Mouse (Mus musculus) heart, embryonic 13.5 days (tissue): Measurements from ENCODE around the gene Ccdc84. TPM values are rescaled to one million over a fixed set of nuclear protein-coding genes. Genes with fewer than 3 reads are reported as not detected.
"Not testable (repeated sequence)": the region's sequence is repeated elsewhere in the genome, so short reads cannot be mapped to it uniquely, and the experiment has no call there.

Experiments
- ATAC-seq: fragments of 200-750 bp; cut with Nextera tagmentation; 2 replicates; pipeline ENCODE4 v1.8.0; 2017; ENCODE audit warnings: moderate TSS enrichment; ENCODE audit not compliant: insufficient number of reproducible peaks, low FRiP score, low TSS enrichment; ENCODE audit errors: extremely low read depth
- H3K27ac ChIP-seq: fragments of 300-500 bp; sonication (generic); replicated peaks from 2 replicates; pipeline ENCODE4 v1.5.1; 2015; ENCODE audit warnings: moderate library complexity, mild to moderate bottlenecking, inconsistent platforms
- H3K27me3 ChIP-seq: fragments of 300-500 bp; sonication (generic); replicated peaks from 2 replicates; pipeline ENCODE4 v1.6.1; 2015; ENCODE audit warnings: mild to moderate bottlenecking, inconsistent platforms
- H3K36me3 ChIP-seq: fragments of 300-500 bp; sonication (generic); 2 replicates; pipeline ENCODE4 v1.6.1; 2015; ENCODE audit warnings: mild to moderate bottlenecking, inconsistent platforms
- H3K4me1 ChIP-seq: fragments of 300-500 bp; sonication (generic); 2 replicates; pipeline ENCODE4 v1.6.1; 2015; ENCODE audit warnings: inconsistent platforms
- H3K4me2 ChIP-seq: fragments of 300-500 bp; sonication (generic); 2 replicates; pipeline ENCODE4 v1.6.1; 2015; ENCODE audit warnings: inconsistent platforms, mild to moderate bottlenecking, moderate library complexity
- H3K4me3 ChIP-seq: fragments of 300-500 bp; sonication (generic); 2 replicates; pipeline ENCODE4 v1.5.1; 2015; ENCODE audit warnings: moderate library complexity, mild to moderate bottlenecking, inconsistent platforms
- H3K9ac ChIP-seq: fragments of 300-500 bp; sonication (generic); 2 replicates; pipeline ENCODE4 v1.6.1; 2015; ENCODE audit warnings: inconsistent platforms, mild to moderate bottlenecking, moderate library complexity
- H3K9me3 ChIP-seq: fragments of 300-500 bp; sonication (generic); 2 replicates; pipeline ENCODE4 v1.6.1; 2016; ENCODE audit warnings: inconsistent platforms
- WGBS: fragments of 180-500 bp; shearing (Covaris S2); methylation state at CpG from one replicate; pipeline ENCODE4 v1.1.7; 2015; ENCODE audit warnings: mixed read lengths; 5-methylcytosine and 5-hydroxymethylcytosine counted together
- polyA plus RNA-seq: library from polyadenylated mRNA; unstranded; fragments of >200 nt; fragmentation: Nextera tagmentation; extraction: Ambion mirVana; gene quantifications from 2 replicates; pipeline ENCODE4 v1.2.1, GENCODE M21; 2015

Ccdc84 gene
- polyA plus RNA-seq, 1 experiment from 2014 or later, result 21.4 TPM

DNA sequence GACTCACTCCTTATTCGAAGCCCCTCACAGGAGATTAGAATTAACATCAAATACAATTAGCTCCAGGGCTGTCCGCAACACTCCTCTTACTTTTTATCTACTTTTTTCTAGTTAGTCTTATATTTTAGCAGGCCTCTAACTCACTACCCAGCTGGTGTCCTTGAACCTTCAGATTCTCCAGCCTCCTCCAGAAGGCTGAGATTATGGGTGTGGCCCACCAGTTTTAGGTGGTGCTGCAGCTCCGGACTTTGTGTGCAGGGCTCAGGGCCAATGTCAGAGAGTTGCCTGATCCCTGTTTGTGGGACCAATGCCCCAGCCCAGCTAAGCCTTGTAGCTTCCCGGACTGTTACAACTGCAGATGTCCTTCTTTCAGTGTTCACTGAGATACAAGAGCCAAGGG is 5.2 kb upstream of the Ccdc84 start:
- Histone ChIP-seq H3K4me2 (no peak overlapping the region), H3K36me3 (no peaks in the 10 kb centered on the region), H3K9me3 (no peaks in the 10 kb centered on the region), H3K9ac (no peak overlapping the region), H3K4me1 (peaks cover under 1% of the 10 kb centered on the region; the same call in 1 of the 2 replicates), H3K27ac (no peak overlapping the region), H3K27me3 (no peaks in the 10 kb centered on the region), H3K4me3 (no peak overlapping the region)
- WGBS, result 78% methylated on average over 4 of the region's 4 CpGs
- ATAC-seq, result no peak

DNA sequence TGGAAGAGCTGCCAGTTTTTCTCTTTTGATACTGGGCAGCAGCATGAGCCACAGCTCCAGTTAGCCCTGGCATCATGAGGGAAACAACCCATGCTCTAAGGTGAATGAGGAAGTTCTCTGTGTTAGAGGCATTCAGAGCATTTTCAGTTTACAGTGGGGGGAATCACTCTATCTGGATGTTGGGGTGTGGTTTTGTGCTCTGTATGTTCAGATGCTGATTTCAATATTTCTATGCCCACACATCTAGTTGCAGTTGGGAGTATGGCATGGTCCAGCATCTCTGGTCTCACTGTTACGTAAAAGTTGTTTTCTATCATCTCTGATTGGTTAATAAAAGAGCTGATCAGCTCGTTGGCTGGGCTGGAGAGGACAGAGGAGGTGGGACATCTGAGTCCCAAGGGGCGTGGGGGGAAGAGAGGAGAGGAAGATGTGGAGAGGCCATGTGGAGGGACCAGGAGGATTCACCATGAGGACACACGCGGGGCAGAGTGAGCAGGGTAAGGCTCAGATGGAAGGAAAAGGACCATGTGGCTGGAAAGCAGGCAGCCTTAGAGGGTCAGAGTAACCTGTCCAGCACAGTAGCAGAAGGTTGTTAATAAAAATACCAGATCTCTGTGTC is 2.0 kb upstream of the Ccdc84 start:
- no peak overlapping the region for H3K9ac ChIP-seq
- H3K4me1 ChIP-seq, result peaks cover 14% of the 10 kb centered on the region
- peaks cover 12% of the 10 kb centered on the region for H3K36me3 ChIP-seq
- no peaks in the 10 kb centered on the region for H3K27me3 ChIP-seq
- no peaks in the 10 kb centered on the region for H3K9me3 ChIP-seq
- H3K4me3 ChIP-seq, result no peak overlapping the region
- no peak for ATAC-seq
- 58% methylated on average over 5 of the region's 5 CpGs for WGBS
- H3K27ac ChIP-seq, result no peak overlapping the region
- no peak overlapping the region for H3K4me2 ChIP-seq

- H3K4me3 ChIP-seq, H3K9ac ChIP-seq, H3K9me3 ChIP-seq, H3K27ac ChIP-seq, H3K27me3 ChIP-seq, ATAC-seq, H3K4me2 ChIP-seq: not testable (repeated sequence)
- peaks cover 14% of the 10 kb centered on the region for H3K4me1 ChIP-seq
- H3K36me3 ChIP-seq, result peaks cover 16% of the 10 kb centered on the region
- 88% methylated on average over 9 of the region's 9 CpGs for WGBS
These were observed 1.4 kb upstream of the Ccdc84 start for GRCm38 (mm10) chr9:44419730-44420129.

GRCm38 (mm10) chr9:44417892-44418363 is 441 bp downstream of the Ccdc84 start:
- under 1% methylated on average over 38 of the region's 38 CpGs for WGBS
- Histone ChIP-seq H3K4me3 (peak overlapping the region; percentile 94), H3K4me1 (peaks cover 14% of the 10 kb centered on the region), H3K9me3 (no peaks in the 10 kb centered on the region), H3K36me3 (peaks cover 34% of the 10 kb centered on the region), H3K27me3 (no peaks in the 10 kb centered on the region), H3K9ac (peak overlapping the region; percentile 95), H3K27ac (peak overlapping the region; percentile 70), H3K4me2 (peak overlapping the region; percentile 97)
- ATAC-seq, result peak; percentile 90

GRCm38 (mm10) chr9:44417156-44417891 is 1.0 kb downstream of the Ccdc84 start:
- Histone ChIP-seq H3K9me3 (no peaks in the 10 kb centered on the region), H3K4me3 (peak overlapping the region; percentile 94), H3K27ac (peak overlapping the region; percentile 70), H3K4me1 (peaks cover 14% of the 10 kb centered on the region), H3K9ac (peak overlapping the region; percentile 95), H3K36me3 (peaks cover 40% of the 10 kb centered on the region), H3K4me2 (peak overlapping the region; percentile 97), H3K27me3 (no peaks in the 10 kb centered on the region)
- ATAC-seq, result peak; percentile 51
- WGBS, result 6% methylated on average over 26 of the region's 26 CpGs

DNA sequence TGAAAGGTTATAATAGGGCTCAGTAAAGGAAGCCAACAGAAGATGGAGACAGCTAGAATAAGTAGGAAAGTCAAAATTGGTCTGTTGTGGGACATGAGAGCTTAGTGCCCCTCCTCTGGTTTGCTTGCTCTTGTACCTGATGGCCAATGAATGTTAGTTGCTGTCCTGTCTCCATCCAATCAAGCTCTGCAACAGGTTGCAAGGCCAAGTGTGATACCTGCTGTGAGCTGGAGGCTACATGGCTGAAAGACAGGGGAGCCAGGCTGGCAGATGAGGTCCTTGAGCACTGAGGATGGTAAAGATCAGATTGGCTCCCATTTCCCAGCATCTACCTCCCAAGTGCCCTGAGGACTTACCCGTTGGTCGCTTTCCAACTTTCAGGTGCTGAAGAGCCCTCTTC is 5.6 kb downstream of the Ccdc84 start:
- H3K27ac ChIP-seq, result no peak overlapping the region
- ATAC-seq, result no peak
- peaks cover 76% of the 10 kb centered on the region for H3K36me3 ChIP-seq
- 71% methylated on average over 2 of the region's 2 CpGs for WGBS
- H3K4me1 ChIP-seq, result peaks cover 26% of the 10 kb centered on the region
- no peak overlapping the region for H3K9ac ChIP-seq
- H3K4me2 ChIP-seq, result no peak overlapping the region
- H3K27me3 ChIP-seq, result no peaks in the 10 kb centered on the region
- no peaks in the 10 kb centered on the region for H3K9me3 ChIP-seq
- H3K4me3 ChIP-seq, result no peak overlapping the region

GRCm38 (mm10) chr9:44412306-44412705 is 6.1 kb downstream of the Ccdc84 start:
- no peaks in the 10 kb centered on the region for H3K27me3 ChIP-seq
- WGBS, result 71% methylated on average over 4 of the region's 4 CpGs
- ATAC-seq, result no peak
- peaks cover 24% of the 10 kb centered on the region for H3K4me1 ChIP-seq
- no peak overlapping the region for H3K4me3 ChIP-seq
- no peak overlapping the region for H3K27ac ChIP-seq
- peaks cover 76% of the 10 kb centered on the region for H3K36me3 ChIP-seq
- H3K9me3 ChIP-seq, result no peaks in the 10 kb centered on the region
- no peak overlapping the region for H3K4me2 ChIP-seq
- H3K9ac ChIP-seq, result no peak overlapping the region

GRCm38 (mm10) chr9:44411601-44412130 is 6.7 kb downstream of the Ccdc84 start:
- H3K4me3 ChIP-seq, result no peak overlapping the region
- peaks cover 76% of the 10 kb centered on the region for H3K36me3 ChIP-seq
- no peak overlapping the region for H3K27ac ChIP-seq
- peaks cover 20% of the 10 kb centered on the region for H3K4me1 ChIP-seq
- H3K9me3 ChIP-seq, result no peaks in the 10 kb centered on the region
- 77% methylated on average over 1 of the region's 1 CpGs for WGBS
- no peak overlapping the region for H3K9ac ChIP-seq
- no peak overlapping the region for H3K4me2 ChIP-seq
- no peak for ATAC-seq
- no peaks in the 10 kb centered on the region for H3K27me3 ChIP-seq

DNA sequence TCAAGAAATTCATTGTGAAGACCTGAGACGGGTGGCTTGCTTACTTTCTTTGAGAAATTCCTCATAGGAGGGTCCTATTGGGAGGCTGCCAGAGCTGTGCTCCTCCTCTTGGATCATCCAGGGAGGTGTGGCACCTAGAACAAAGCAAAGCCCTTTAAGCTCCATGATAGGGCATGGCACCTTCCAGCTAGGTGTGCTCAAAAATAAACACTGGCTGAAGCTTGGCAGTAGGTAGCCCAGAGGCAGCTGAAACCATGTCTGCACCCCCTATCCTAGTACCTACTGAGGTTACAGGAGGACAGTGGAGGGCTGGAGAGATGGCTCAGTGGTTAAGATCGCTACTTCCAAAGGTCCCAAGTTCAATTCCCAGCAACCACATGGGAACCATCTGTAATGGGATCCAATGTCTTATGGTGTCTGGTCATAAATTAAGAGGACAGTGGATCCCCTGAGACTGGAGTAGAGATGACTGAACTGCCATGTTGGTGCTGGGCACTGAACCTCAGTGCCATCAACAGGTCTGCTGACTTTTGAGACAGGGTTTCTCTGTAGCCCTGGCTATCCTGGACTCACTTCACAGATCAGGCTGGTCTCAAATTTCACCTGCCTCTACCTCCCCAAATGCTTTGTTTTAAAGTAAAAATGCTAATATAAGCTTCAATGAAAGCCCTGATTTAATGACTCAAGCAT is 7.6 kb downstream of the Ccdc84 start:
- Histone ChIP-seq H3K27me3 (no peaks in the 10 kb centered on the region), H3K4me3 (no peak overlapping the region), H3K36me3 (peaks cover 70% of the 10 kb centered on the region), H3K4me2 (no peak overlapping the region), H3K4me1 (peaks cover 24% of the 10 kb centered on the region), H3K9me3 (no peaks in the 10 kb centered on the region), H3K27ac (no peak overlapping the region), H3K9ac (no peak overlapping the region)
- ATAC-seq, result no peak
- 83% methylated on average over 2 of the region's 2 CpGs for WGBS

- not testable (repeated sequence) for H3K27ac ChIP-seq, ATAC-seq, H3K9me3 ChIP-seq, H3K27me3 ChIP-seq
- Histone ChIP-seq H3K4me3 (peak overlapping the region; percentile 94), H3K36me3 (peaks cover 73% of the 10 kb centered on the region), H3K4me2 (peak overlapping the region; percentile 88), H3K9ac (peak overlapping the region; percentile 95), H3K4me1 (peaks cover 30% of the 10 kb centered on the region)
- 71% methylated on average over 9 of the region's 9 CpGs for WGBS
These were observed 9.7 kb downstream of the Ccdc84 start for GRCm38 (mm10) chr9:44408693-44409092.

- Histone ChIP-seq H3K27ac (peak overlapping the region; percentile 90), H3K9ac (peak overlapping the region; percentile 95), H3K4me3 (peak overlapping the region; percentile 94), H3K27me3 (no peaks in the 10 kb centered on the region), H3K36me3 (peaks cover 73% of the 10 kb centered on the region), H3K4me2 (peak overlapping the region; percentile 88), H3K9me3 (no peaks in the 10 kb centered on the region), H3K4me1 (peaks cover 30% of the 10 kb centered on the region)
- WGBS, result under 1% methylated on average over 24 of the region's 24 CpGs
- no peak for ATAC-seq
These were observed 10.6 kb downstream of the Ccdc84 start for GRCm38 (mm10) chr9:44407752-44408097.
